Mouse (Mus musculus): ENCODE results near the gene Tcfl5. TPM values are rescaled to one million over a fixed set of nuclear protein-coding genes. Genes with fewer than 3 reads are reported as not detected.

The Tcfl5 gene
- not detected for total RNA-seq (2021)
- long read RNA-seq, experiment 1: 0 reads
- long read RNA-seq, experiment 2: 0 reads

- no peak for DNase-seq
- intact Hi-C loops (cut with DNase I): no loop called here
- no peak for TF ChIP-seq CTCF (IDR thresholded peaks at IDR 0.05)
- H3K27ac ChIP-seq: no peak within 1 kb of the TSS
- no peak within 1 kb of the TSS for H3K4me3 ChIP-seq
Observed at GRCm38 (mm10) chr2:180642555-180643260, at the start of gene Tcfl5. TSS of gene Tcfl5 (minus strand) at chr2:180642708.

- DNase-seq: no peak
- H3K4me3 ChIP-seq: no peak overlapping the region
- TF ChIP-seq CTCF (IDR thresholded peaks at IDR 0.05): no peak
- 0 out of 2 replicates have a peak overlapping the region, but pooled peaks have one; percentile 16 for H3K27ac ChIP-seq
- intact Hi-C loops (cut with DNase I): no loop called here
Observed at GRCm38 (mm10) chr2:180689841-180690240, 47.3 kb upstream of the Tcfl5 start.

GRCm38 (mm10) chr2:180684031-180684430 lies 41.5 kb upstream of the Tcfl5 start:
- no peak for DNase-seq
- Histone ChIP-seq H3K27ac (no peak overlapping the region), H3K4me3 (no peak overlapping the region)
- no peak for TF ChIP-seq CTCF (IDR thresholded peaks at IDR 0.05)
- intact Hi-C loops (cut with DNase I): no loop called here

GRCm38 (mm10) chr2:180683524-180683923 lies 41.0 kb upstream of the Tcfl5 start:
- no peak for TF ChIP-seq CTCF (IDR thresholded peaks at IDR 0.05)
- intact Hi-C loops (cut with DNase I): no loop called here
- DNase-seq: no peak
- H3K27ac ChIP-seq: no peak overlapping the region
- H3K4me3 ChIP-seq: no peak overlapping the region

- DNase-seq: no peak
- no peak for TF ChIP-seq CTCF (IDR thresholded peaks at IDR 0.05)
- no peak overlapping the region for H3K4me3 ChIP-seq
- intact Hi-C loops (cut with DNase I): no loop called here
- H3K27ac ChIP-seq: no peak overlapping the region
Observed at GRCm38 (mm10) chr2:180681225-180681624, 38.7 kb upstream of the Tcfl5 start.

GRCm38 (mm10) chr2:180678609-180679140 lies 36.2 kb upstream of the Tcfl5 start:
- Histone ChIP-seq H3K27ac (no peak overlapping the region), H3K4me3 (no peak overlapping the region)
- intact Hi-C loops (cut with DNase I): loop anchor here (1.0 to 2.0 kb wide), 2 partner anchors 32 to 67 kb away; partner anchors contain the start of gene Gid8
- peak; percentile 85 for TF ChIP-seq CTCF (IDR thresholded peaks at IDR 0.05)
- peak; percentile 47 for DNase-seq

- intact Hi-C loops (cut with DNase I): no loop called here
- no peak for TF ChIP-seq CTCF (IDR thresholded peaks at IDR 0.05)
Observed at GRCm38 (mm10) chr2:180676706-180677105, 34.2 kb upstream of the Tcfl5 start.

GRCm38 (mm10) chr2:180662008-180662407 lies 19.5 kb upstream of the Tcfl5 start:
- TF ChIP-seq CTCF (IDR thresholded peaks at IDR 0.05): no peak
- Histone ChIP-seq H3K27ac (no peak overlapping the region), H3K4me3 (no peak overlapping the region)
- DNase-seq: no peak
- intact Hi-C loops (cut with DNase I): no loop called here

More at GRCm38 (mm10) chr2:180676706-180677105, 34.2 kb upstream of the Tcfl5 start:
- H3K4me3 ChIP-seq: no peak overlapping the region
- H3K27ac ChIP-seq: no peak overlapping the region
- DNase-seq: no peak

- Histone ChIP-seq H3K27ac (no peak overlapping the region), H3K4me3 (no peak overlapping the region)
- intact Hi-C loops (cut with DNase I): no loop called here
- no peak for DNase-seq
- TF ChIP-seq CTCF (IDR thresholded peaks at IDR 0.05): no peak
Observed at GRCm38 (mm10) chr2:180660521-180660920, 18.0 kb upstream of the Tcfl5 start.

GRCm38 (mm10) chr2:180659353-180660150 lies 17.0 kb upstream of the Tcfl5 start:
- no peak for DNase-seq
- intact Hi-C loops (cut with DNase I): no loop called here
- H3K4me3 ChIP-seq: peak overlapping the region; percentile 43
- H3K27ac ChIP-seq: peak overlapping the region; percentile 20; the same call in 1 of the 2 replicates
- no peak for TF ChIP-seq CTCF (IDR thresholded peaks at IDR 0.05)

GRCm38 (mm10) chr2:180658381-180658780 lies 15.9 kb upstream of the Tcfl5 start:
- intact Hi-C loops (cut with DNase I): no loop called here
- Histone ChIP-seq H3K27ac (no peak overlapping the region), H3K4me3 (no peak overlapping the region)
- DNase-seq: no peak
- TF ChIP-seq CTCF (IDR thresholded peaks at IDR 0.05): no peak

GRCm38 (mm10) chr2:180657394-180658013 lies 15.0 kb upstream of the Tcfl5 start:
- DNase-seq: peak; percentile 73
- intact Hi-C loops (cut with DNase I): loop anchor here (1.0 kb wide), 1 partner anchor 88 kb away; no protein-coding TSS in a partner anchor
- TF ChIP-seq CTCF (IDR thresholded peaks at IDR 0.05): peak; percentile 83
- Histone ChIP-seq H3K4me3 (no peak overlapping the region), H3K27ac (no peak overlapping the region)
